Mouse (Mus musculus) kidney, adult 11 months (tissue): ENCODE results near the gene H2al1j.
"Not testable (repeated sequence)": the region's sequence is repeated elsewhere in the genome, so short reads cannot be mapped to it uniquely, and the experiment has no call there.

Experiments
- DNase-seq: peaks from one replicate; pipeline ENCODE4 v3.0.0; 2022

Gene H2al1j

GRCm38 (mm10) chrX:11327522-11327921 lies at the start of gene H2al1j:
Gene H2al1j (plus strand): TSS chrX:11327822.
- not testable (repeated sequence) for DNase-seq

GRCm38 (mm10) chrX:11280741-11281140 lies 46.9 kb upstream of the H2al1j start:
- no peak for DNase-seq

GRCm38 (mm10) chrX:11288306-11288882 lies 39.2 kb upstream of the H2al1j start:
- DNase-seq, result no peak

- DNase-seq, result no peak
Measured at GRCm38 (mm10) chrX:11289244-11289643, 38.4 kb upstream of the H2al1j start.

- DNase-seq, result not testable (repeated sequence)
Measured at GRCm38 (mm10) chrX:11298957-11299356, 28.7 kb upstream of the H2al1j start, which contains the start of gene H2al1a. Gene H2al1a (plus strand): TSS chrX:11299257.

GRCm38 (mm10) chrX:11302132-11302531 lies 25.5 kb upstream of the H2al1j start, which contains the start of gene H2al1b:
Gene H2al1b (plus strand): TSS chrX:11302432.
- DNase-seq, result not testable (repeated sequence)

- not testable (repeated sequence) for DNase-seq
Measured at GRCm38 (mm10) chrX:11305355-11305754, 22.3 kb upstream of the H2al1j start, which contains the start of gene H2al1c. Gene H2al1c (plus strand): TSS chrX:11305655.

- DNase-seq, result not testable (repeated sequence)
Measured at GRCm38 (mm10) chrX:11308524-11308923, 19.1 kb upstream of the H2al1j start, which contains the start of gene H2al1d. Gene H2al1d (plus strand): TSS chrX:11308824.

- DNase-seq, result not testable (repeated sequence)
Measured at GRCm38 (mm10) chrX:11311634-11312033, 16.0 kb upstream of the H2al1j start, which contains the start of gene H2al1e. Gene H2al1e (plus strand): TSS chrX:11311934.

- DNase-seq, result not testable (repeated sequence)
Measured at GRCm38 (mm10) chrX:11314858-11315257, 12.8 kb upstream of the H2al1j start, which contains the start of gene H2al1f. Gene H2al1f (plus strand): TSS chrX:11315158.

GRCm38 (mm10) chrX:11317956-11318355 lies 9.7 kb upstream of the H2al1j start, which contains the start of gene H2al1g:
Gene H2al1g (plus strand): TSS chrX:11318256.
- DNase-seq, result not testable (repeated sequence)

- not testable (repeated sequence) for DNase-seq
Measured at GRCm38 (mm10) chrX:11321192-11321591, 6.4 kb upstream of the H2al1j start, which contains the start of gene H2al1h. Gene H2al1h (plus strand): TSS chrX:11321492.

GRCm38 (mm10) chrX:11324359-11324758 lies 3.3 kb upstream of the H2al1j start, which contains the start of gene H2al1i:
Gene H2al1i (plus strand): TSS chrX:11324659.
- DNase-seq, result not testable (repeated sequence)

- no peak for DNase-seq
Measured at GRCm38 (mm10) chrX:11345762-11346161, 18.1 kb downstream of the H2al1j start.

GRCm38 (mm10) chrX:11346756-11347155 lies 19.1 kb downstream of the H2al1j start:
- DNase-seq, result no peak

GRCm38 (mm10) chrX:11360823-11361222 lies 33.2 kb downstream of the H2al1j start:
- no peak for DNase-seq

GRCm38 (mm10) chrX:11361261-11361660 lies 33.6 kb downstream of the H2al1j start:
- no peak for DNase-seq

GRCm38 (mm10) chrX:11363890-11364289 lies 36.3 kb downstream of the H2al1j start:
- DNase-seq, result no peak

GRCm38 (mm10) chrX:11365151-11365550 lies 37.5 kb downstream of the H2al1j start:
- DNase-seq, result no peak
